ENCODE assay signal across 9 mouse cellular contexts in the genomic region with DNA sequence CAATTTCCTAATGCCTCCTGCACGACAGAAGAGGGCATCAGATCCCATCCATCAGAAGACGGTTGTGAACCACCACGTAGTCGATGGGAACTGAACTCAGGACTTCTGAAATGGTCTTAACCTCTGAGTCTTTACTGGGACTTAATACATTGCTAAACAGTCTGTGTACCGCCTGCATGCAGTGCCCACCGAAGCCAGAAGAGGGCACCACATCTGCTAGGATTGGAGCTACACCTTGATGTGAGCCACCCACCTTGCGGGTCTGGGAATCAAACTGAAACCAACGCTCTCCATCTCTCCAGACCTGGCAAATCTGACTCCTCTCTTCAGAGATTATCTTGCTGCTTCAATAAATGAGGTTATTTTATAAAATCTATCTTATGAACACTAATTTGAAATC. TPM values are rescaled to one million over a fixed set of nuclear protein-coding genes. Genes with fewer than 3 reads are reported as not detected.
DNase-seq lines count a peak whose midpoint lies in the region; ATAC-seq and TF ChIP-seq lines count a peak whose summit lies in the region.
"Had no signal": no experiment of that assay in that cellular context is flagged by ENCODE, and none has a peak within 500 bp of the region (broad histone marks: within the 10 kb centered on the region; RNA-seq: fewer than 3 reads in every experiment).

No protein-coding gene starts in this region.

- TF ChIP-seq CTCF in lung, embryonic 14.5 days (IDR thresholded peaks at IDR 0.05; ENCODE audit: low read depth), result peak; percentile 64

- no peaks in the 10 kb centered on the region for H3K36me3 ChIP-seq in liver, embryonic 12.5 days
- H3K36me3 ChIP-seq in lung, embryonic 14.5 days (ENCODE audit: insufficient read depth), result no peaks in the 10 kb centered on the region
- H3K36me3 ChIP-seq: hindbrain, embryonic 15.5 days had no signal

- no peak for ATAC-seq in cerebellum, adult (ENCODE audit: insufficient number of reproducible peaks, low FRiP score, low TSS enrichment)
- ATAC-seq in liver, embryonic 12.5 days, result no peak
- no peak for ATAC-seq in lung, embryonic 14.5 days (ENCODE audit: insufficient read depth)

- no peak overlapping the region for H3K4me3 ChIP-seq in liver, embryonic 12.5 days
- H3K4me3 ChIP-seq in lung, embryonic 14.5 days (ENCODE audit: low read depth, low read length), result no peak overlapping the region
- H3K4me3 ChIP-seq: hindbrain, embryonic 15.5 days had no signal

- WGBS in liver, embryonic 12.5 days (ENCODE audit: insufficient replicate concordance), result 77% methylated on average over 8 of the region's 8 CpGs
- WGBS in lung, embryonic 14.5 days, result 80% methylated on average over 8 of the region's 8 CpGs

- H3K9me3 ChIP-seq in liver, embryonic 12.5 days (replicated peaks), result no peaks in the 10 kb centered on the region
- H3K9me3 ChIP-seq in lung, embryonic 14.5 days (ENCODE audit: low read depth, low read length), result no peaks in the 10 kb centered on the region
- H3K9me3 ChIP-seq: hindbrain, embryonic 15.5 days had no signal

- no peak overlapping the region for H3K27ac ChIP-seq in liver, embryonic 12.5 days
- H3K27ac ChIP-seq in lung, embryonic 14.5 days (ENCODE audit: low read depth), result no peak overlapping the region
- H3K27ac ChIP-seq: hindbrain, embryonic 15.5 days had no signal

- no peak overlapping the region for H3K4me2 ChIP-seq in liver, embryonic 12.5 days
- no peak overlapping the region for H3K4me2 ChIP-seq in lung, embryonic 14.5 days
- H3K4me2 ChIP-seq: hindbrain, embryonic 15.5 days had no signal

- H3K27me3 ChIP-seq in liver, embryonic 12.5 days (replicated peaks), result no peaks in the 10 kb centered on the region
- no peaks in the 10 kb centered on the region for H3K27me3 ChIP-seq in lung, embryonic 14.5 days (ENCODE audit: insufficient read depth, low read length)
- H3K27me3 ChIP-seq: hindbrain, embryonic 15.5 days had no signal

- peaks cover 64% of the 10 kb centered on the region for H3K4me1 ChIP-seq in liver, embryonic 12.5 days
- 0 out of 2 replicates have a peak, but pooled peaks cover 4% of the 10 kb centered on the region for H3K4me1 ChIP-seq in lung, embryonic 14.5 days (ENCODE audit: insufficient read depth)

- DNase-seq in cerebellum, adult 18-20 months, result peak; percentile 23 to 35
- DNase-seq in liver, result peak; percentile 71
- peak; percentile 60 for DNase-seq in WW6 (ENCODE audit: low read depth, low spot score)
- peak; percentile 44 for DNase-seq in gastrocnemius, postnatal 10 days
- DNase-seq in lung, embryonic 14.5 days, result peak; percentile 54
- DNase-seq in testis, postnatal 10 days (ENCODE audit: low spot score), result peak; percentile 81

- no peak overlapping the region for H3K9ac ChIP-seq in liver, embryonic 12.5 days
- no peak overlapping the region for H3K9ac ChIP-seq in lung, embryonic 14.5 days
- H3K9ac ChIP-seq: hindbrain, embryonic 15.5 days had no signal

RNA-seq across cellular contexts. Expression of gene Rnf2, which starts 3.7 kb away (rescaled TPM):
- 35.2 and 35.4 TPM in 2 replicates for polyA plus RNA-seq in liver, embryonic 12.5 days (2016; fragmentation: Nextera tagmentation; extraction: Ambion mirVana)
- 10 to 100 TPM; 21.6 to 29.0 TPM for total RNA-seq in gastrocnemius, postnatal 10 days (2021)
- polyA plus RNA-seq in lung, embryonic 14.5 days (2014; fragmentation: Nextera tagmentation; extraction: Ambion mirVana), result 86.1 and 89.7 TPM in 2 replicates

Comparison
In these comparisons a context has a peak if more than half of its experiments do, and no peak if none do; other contexts are left out.
1. DNase-seq: peak in every context shown above with its lines; median percentile 81 in testis, postnatal 10 days; 71 in liver; 60 in WW6; 54 in lung, embryonic 14.5 days; 44 in gastrocnemius, postnatal 10 days; 29 in cerebellum, adult 18-20 months.